ENCODE assay signal across 11 mouse cellular contexts in genomic region chr2:166012145-166012544, GRCm38 (mm10). TPM values are rescaled to one million over a fixed set of nuclear protein-coding genes. Genes with fewer than 3 reads are reported as not detected.
A peak's percentile ranks its signal among the peaks of the same experiment; 100 is the strongest.
DNase-seq lines count a peak whose midpoint lies in the region; ATAC-seq and TF ChIP-seq lines count a peak whose summit lies in the region.
"Had no signal": no experiment of that assay in that cellular context is flagged by ENCODE, and none has a peak within 500 bp of the region (broad histone marks: within the 10 kb centered on the region; RNA-seq: fewer than 3 reads in every experiment).

No protein-coding gene starts in this region.

- H3K36me3 ChIP-seq in heart, adult 2 months (ENCODE audit: control insufficient read depth, insufficient read depth, low read length) = peaks cover 20% of the 10 kb centered on the region
- H3K36me3 ChIP-seq in liver, embryonic 11.5 days (ENCODE audit: control insufficient read depth, insufficient read depth, low read length) = no peaks in the 10 kb centered on the region

- peaks cover 7% of the 10 kb centered on the region for H3K79me2 ChIP-seq in heart, adult 2 months (replicated peaks; ENCODE audit: control insufficient read depth, insufficient read depth, low read length)

- peak overlapping the region; percentile 43 for H3K4me2 ChIP-seq in liver, embryonic 11.5 days

- intact Hi-C loops in heart, adult 2 months (cut with DNase I) = no loop called here

- no peak for ATAC-seq in liver, embryonic 11.5 days (replicated peaks; ENCODE audit: low FRiP score)
- ATAC-seq in hematopoietic stem cell, adult 5-6 weeks (replicated peaks in 1 of 2; ENCODE audit: insufficient read depth in 1 of 2, low FRiP score in 2 of 2, low TSS enrichment in 1 of 2, low read depth in 1 of 2, poor library complexity in 2 of 2, severe bottlenecking in 2 of 2) = peak; percentile 80 to 81
- ATAC-seq in neutrophil, adult 5-6 weeks (ENCODE audit: extremely low read depth, insufficient number of reproducible peaks, low FRiP score, poor library complexity, severe bottlenecking) = peak; percentile 76; the same call in 1 of the 2 replicates
- ATAC-seq: hindbrain, embryonic 16.5 days had no signal

- H3K27me3 ChIP-seq in heart, adult 2 months (ENCODE audit: control insufficient read depth, insufficient read depth, low read length) = no peaks in the 10 kb centered on the region
- H3K27me3 ChIP-seq in liver, embryonic 11.5 days (replicated peaks; ENCODE audit: control insufficient read depth, insufficient read depth, low read length) = no peaks in the 10 kb centered on the region

- H3K4me1 ChIP-seq in heart, adult 2 months (ENCODE audit: control insufficient read depth, insufficient read depth, low read length) = peaks cover 31% of the 10 kb centered on the region
- H3K4me1 ChIP-seq in liver, embryonic 11.5 days (replicated peaks; ENCODE audit: control insufficient read depth, insufficient read depth, low read length) = peaks cover 19% of the 10 kb centered on the region

- peak overlapping the region; percentile 42 for H3K27ac ChIP-seq in heart, adult 2 months
- H3K27ac ChIP-seq in liver, embryonic 11.5 days (ENCODE audit: low read depth, low read length) = peak overlapping the region; percentile 36; the same call in 1 of the 2 replicates
- H3K27ac ChIP-seq: left cerebral cortex, adult 2 months had no signal

- H3K9me3 ChIP-seq in liver, embryonic 11.5 days (ENCODE audit: control insufficient read depth, low read length) = no peaks in the 10 kb centered on the region

- no peak for TF ChIP-seq EP300 in heart, adult 2 months (IDR thresholded peaks at IDR 0.05; ENCODE audit: insufficient read depth, low read depth, low read length)

- DNase-seq in heart, adult 2 months = no peak
- no peak for DNase-seq in heart, adult 18-20 months
- no peak for DNase-seq in liver, embryonic 11.5 days (ENCODE audit: low spot score)
- DNase-seq in liver = no peak
- DNase-seq in lung, postnatal 14 days = no peak
- no peak for DNase-seq in gastrocnemius, postnatal 10 days
- DNase-seq: cerebellum, postnatal 14 days had no signal

- WGBS in heart, adult 2 months = 32% methylated on average over 2 of the region's 2 CpGs
- 23% methylated on average over 2 of the region's 2 CpGs for WGBS in liver, embryonic 11.5 days

- peak overlapping the region; percentile 44; the same call in 1 of the 2 replicates for H3K9ac ChIP-seq in heart, adult 2 months (ENCODE audit: low read depth, low read length)
- no peak overlapping the region for H3K9ac ChIP-seq in liver, embryonic 11.5 days (ENCODE audit: low read depth, low read length)

- H3K4me3 ChIP-seq in heart, adult 2 months = no peak overlapping the region
- no peak overlapping the region for H3K4me3 ChIP-seq in liver, embryonic 11.5 days (ENCODE audit: low read depth, low read length)
- H3K4me3 ChIP-seq: left cerebral cortex, adult 2 months had no signal

- no peak for TF ChIP-seq POLR2A in heart, adult 2 months (IDR thresholded peaks at IDR 0.05; ENCODE audit: insufficient read depth, low read depth, low read length)

- TF ChIP-seq CTCF in heart, adult 2 months (IDR thresholded peaks at IDR 0.05) = no peak

RNA-seq across cellular contexts. Expression of gene Ncoa3, which starts 19.7 kb away (rescaled TPM):
- 10 to 100 TPM; 29.1 to 32.1 TPM for total RNA-seq in heart, adult 2 months (2021)
- 20.1 and 25.7 TPM in 2 replicates for polyA plus RNA-seq in heart, adult 2 months (2012; rRNA removed)
- total RNA-seq in heart, adult 18-20 months (2021) = 10 to 100 TPM; 29.2 to 30.2 TPM
- polyA plus RNA-seq in liver, embryonic 11.5 days (2014; fragmentation: Nextera tagmentation; extraction: Ambion mirVana) = 15.2 and 16.6 TPM in 2 replicates
- 31.0 and 35.7 TPM in 2 replicates for total RNA-seq in hematopoietic stem cell, adult 5-6 weeks (2017)
- total RNA-seq in neutrophil, adult 5-6 weeks (2017) = 148 and 164 TPM in 2 replicates
- total RNA-seq in gastrocnemius, postnatal 10 days (2021) = 10 to 100 TPM; 12.2 to 17.2 TPM
